Mouse (Mus musculus): ENCODE data around the gene Stxbp4.
A peak's percentile ranks its signal among the peaks of the same experiment; 100 is the strongest.

Gene Stxbp4

GRCm38 (mm10) chr11:90650231-90650885 lies 12.5 kb upstream of the Stxbp4 start:
- no peak for DNase-seq (ENCODE audit: low read depth, low spot score)

- no peak for DNase-seq (ENCODE audit: low read depth, low spot score)
Measured at GRCm38 (mm10) chr11:90649777-90650176, 11.9 kb upstream of the Stxbp4 start.

GRCm38 (mm10) chr11:90638312-90638830 lies 487 bp upstream of the Stxbp4 start:
- DNase-seq (ENCODE audit: low read depth, low spot score) = peak; percentile 21

- DNase-seq (ENCODE audit: low read depth, low spot score) = no peak
Measured at GRCm38 (mm10) chr11:90634661-90635060, 3.2 kb downstream of the Stxbp4 start.

GRCm38 (mm10) chr11:90632480-90632879 lies 5.4 kb downstream of the Stxbp4 start:
- DNase-seq (ENCODE audit: low read depth, low spot score) = no peak

GRCm38 (mm10) chr11:90627751-90628150 lies 10.1 kb downstream of the Stxbp4 start:
- DNase-seq (ENCODE audit: low read depth, low spot score) = no peak

GRCm38 (mm10) chr11:90625174-90625573 lies 12.7 kb downstream of the Stxbp4 start:
- DNase-seq (ENCODE audit: low read depth, low spot score) = no peak

GRCm38 (mm10) chr11:90623477-90623876 lies 14.4 kb downstream of the Stxbp4 start:
- DNase-seq (ENCODE audit: low read depth, low spot score) = peak; percentile 44

GRCm38 (mm10) chr11:90622500-90622899 lies 15.4 kb downstream of the Stxbp4 start:
- DNase-seq (ENCODE audit: low read depth, low spot score) = no peak

- DNase-seq (ENCODE audit: low read depth, low spot score) = no peak
Measured at GRCm38 (mm10) chr11:90622044-90622443, 15.8 kb downstream of the Stxbp4 start.

GRCm38 (mm10) chr11:90616431-90616830 lies 21.5 kb downstream of the Stxbp4 start:
- peak; percentile 18 for DNase-seq (ENCODE audit: low read depth, low spot score)

- no peak for DNase-seq (ENCODE audit: low read depth, low spot score)
Measured at GRCm38 (mm10) chr11:90614743-90615142, 23.1 kb downstream of the Stxbp4 start.

GRCm38 (mm10) chr11:90612118-90612517 lies 25.8 kb downstream of the Stxbp4 start:
- no peak for DNase-seq (ENCODE audit: low read depth, low spot score)

GRCm38 (mm10) chr11:90603066-90603465 lies 34.8 kb downstream of the Stxbp4 start:
- DNase-seq (ENCODE audit: low read depth, low spot score) = no peak

- DNase-seq (ENCODE audit: low read depth, low spot score) = no peak
Measured at GRCm38 (mm10) chr11:90595826-90596225, 42.1 kb downstream of the Stxbp4 start.

- no peak for DNase-seq (ENCODE audit: low read depth, low spot score)
Measured at GRCm38 (mm10) chr11:90590996-90591395, 46.9 kb downstream of the Stxbp4 start.

GRCm38 (mm10) chr11:90586203-90586602 lies 51.7 kb downstream of the Stxbp4 start:
- no peak for DNase-seq (ENCODE audit: low read depth, low spot score)

- no peak for DNase-seq (ENCODE audit: low read depth, low spot score)
Measured at GRCm38 (mm10) chr11:90585754-90586153, 52.1 kb downstream of the Stxbp4 start.

GRCm38 (mm10) chr11:90577057-90577780 lies 60.7 kb downstream of the Stxbp4 start:
- DNase-seq (ENCODE audit: low read depth, low spot score) = no peak

GRCm38 (mm10) chr11:90576282-90576972 lies 61.5 kb downstream of the Stxbp4 start:
- no peak for DNase-seq (ENCODE audit: low read depth, low spot score)

GRCm38 (mm10) chr11:90575491-90576048 lies 62.3 kb downstream of the Stxbp4 start:
- DNase-seq (ENCODE audit: low read depth, low spot score) = no peak

GRCm38 (mm10) chr11:90570646-90571259 lies 67.1 kb downstream of the Stxbp4 start:
- DNase-seq (ENCODE audit: low read depth, low spot score) = no peak

All from mesoderm, embryonic 11.5 days (tissue).